Mouse (Mus musculus): ENCODE data around the gene Cntnap5b.
"Not testable (repeated sequence)": the region's sequence is repeated elsewhere in the genome, so short reads cannot be mapped to it uniquely, and the experiment has no call there.

Cntnap5b gene

DNA sequence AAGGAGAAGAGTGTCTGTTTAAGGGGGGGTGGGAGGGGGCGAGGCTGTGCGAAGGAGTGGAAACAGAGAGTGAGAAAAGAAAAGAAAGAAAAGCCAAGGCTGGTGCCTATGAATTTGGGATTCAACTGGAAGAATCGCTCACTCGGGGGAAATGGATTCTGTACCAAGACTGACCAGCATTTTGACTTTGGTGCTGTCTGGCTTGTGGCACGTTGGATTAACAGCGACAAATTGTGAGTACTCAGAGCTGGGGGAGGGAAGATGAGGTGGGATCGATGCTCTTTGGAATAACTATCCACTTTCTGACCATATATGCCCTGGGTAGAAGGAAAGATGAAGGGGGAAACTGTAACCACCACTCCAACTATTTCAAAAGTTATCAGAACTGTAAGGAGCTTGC, at the start of gene Cntnap5b:
Cntnap5b (plus strand) TSS at position 152 of the 400 bp plus-strand sequence.
- no peak for DNase-seq (ENCODE audit: inconsistent age in 2 of 2, low spot score in 1 of 2)

DNA sequence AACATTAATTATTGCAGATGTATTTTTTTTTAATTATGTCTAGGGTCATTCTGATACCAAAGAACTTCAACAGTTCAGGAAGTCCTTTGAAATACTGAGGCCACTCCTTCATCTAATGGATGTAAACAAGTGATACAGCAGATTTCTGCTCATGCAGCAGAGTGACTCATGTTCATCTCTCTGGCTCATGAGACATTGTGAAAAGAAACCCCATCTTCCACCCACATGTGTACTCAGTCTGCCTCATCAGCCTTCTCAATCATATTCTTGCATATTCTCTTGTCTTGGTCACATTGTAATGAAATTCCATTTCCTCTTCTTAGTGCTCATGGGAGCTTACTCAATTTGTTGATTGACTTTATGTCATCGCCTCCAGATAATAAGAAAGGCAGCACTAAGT, 12.6 kb upstream of the Cntnap5b start:
- no peak for DNase-seq (ENCODE audit: inconsistent age in 2 of 2, low spot score in 1 of 2)

- peak; percentile 15 to 54 for DNase-seq (ENCODE audit: inconsistent age in 2 of 2, low spot score in 1 of 2)
Measured at GRCm38 (mm10) chr1:99772183-99772582, 382 bp upstream of the Cntnap5b start.

DNA sequence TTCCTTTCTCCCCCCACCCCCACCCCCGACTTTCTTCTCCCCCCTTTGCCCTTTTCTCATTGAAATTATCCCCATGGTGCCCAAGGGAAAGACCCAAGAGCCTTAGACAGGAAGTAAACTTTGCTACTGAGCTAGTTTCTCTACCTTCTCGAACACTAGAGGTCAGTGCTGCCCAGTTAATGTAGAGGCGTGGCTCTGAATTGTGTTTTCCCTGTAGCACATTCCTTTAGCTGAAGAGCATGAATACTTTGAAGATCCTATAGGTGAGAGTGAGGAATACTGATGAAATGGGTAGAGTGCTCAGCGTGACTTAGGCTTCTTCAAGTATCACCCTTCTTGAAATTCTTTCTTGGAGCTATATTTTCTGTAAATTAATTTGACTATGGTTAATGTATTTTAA, 1.6 kb downstream of the Cntnap5b start:
- peak; percentile 3 to 48 for DNase-seq (ENCODE audit: inconsistent age in 2 of 2, low spot score in 1 of 2)

DNA sequence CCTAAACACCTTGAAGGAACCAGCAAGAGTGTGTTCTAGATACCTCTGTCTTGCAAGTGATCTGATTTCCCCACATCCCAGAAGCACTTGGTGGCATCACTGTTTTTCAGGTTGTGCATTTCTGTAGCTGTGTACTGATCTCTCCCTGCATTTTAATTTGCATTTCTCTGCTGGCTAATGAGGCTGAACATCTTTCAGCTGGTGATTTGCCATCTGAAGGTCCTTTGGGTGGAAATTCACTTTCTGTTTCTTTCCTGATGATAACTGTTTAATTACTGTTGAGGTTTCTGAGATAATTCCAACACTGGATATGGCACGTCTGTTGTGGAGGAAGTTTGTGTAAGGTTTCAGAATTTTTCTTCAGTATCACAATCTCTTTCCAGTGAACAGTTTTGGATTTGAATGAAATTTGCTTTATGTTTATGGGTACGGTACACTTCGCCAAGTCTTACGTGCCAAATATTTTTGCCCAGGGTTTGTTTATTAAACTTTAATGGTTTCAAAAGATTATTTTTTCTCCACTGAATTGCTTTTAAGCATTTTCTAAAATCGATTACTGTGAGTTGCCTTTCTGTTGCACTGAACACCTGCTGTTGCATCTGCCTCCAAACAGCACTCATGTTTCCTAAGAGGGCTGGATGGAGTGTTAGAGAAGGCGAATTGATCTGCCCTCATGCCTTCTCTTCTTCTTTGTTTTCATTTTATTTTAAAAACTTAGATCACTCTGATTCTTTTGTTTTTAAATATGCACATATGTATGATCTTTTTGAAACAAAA, 41.0 kb downstream of the Cntnap5b start:
- no peak for DNase-seq (ENCODE audit: inconsistent age in 2 of 2, low spot score in 1 of 2)

- DNase-seq (ENCODE audit: inconsistent age in 2 of 2, low spot score in 1 of 2) = no peak
Measured at GRCm38 (mm10) chr1:99872344-99872743, 99.8 kb downstream of the Cntnap5b start.

DNA sequence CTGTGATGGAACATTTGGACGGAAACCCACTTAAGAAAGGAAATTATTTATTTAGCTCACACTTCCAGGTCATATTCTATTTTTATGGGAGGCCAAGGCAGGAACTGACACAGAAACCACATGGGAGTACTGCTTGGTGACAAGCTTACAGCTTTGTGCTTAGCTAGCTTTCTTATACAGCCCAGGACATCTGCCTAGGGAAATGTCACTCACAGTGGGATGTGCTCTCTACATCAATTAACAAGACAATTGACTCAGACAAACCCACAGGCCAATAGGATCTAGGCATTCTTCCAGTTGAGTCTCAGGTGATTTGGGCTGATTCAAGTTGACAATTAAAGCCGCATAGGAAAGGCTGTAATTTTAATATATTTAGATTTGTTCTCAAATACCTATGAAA, 135.2 kb downstream of the Cntnap5b start:
- DNase-seq (ENCODE audit: inconsistent age in 2 of 2, low spot score in 1 of 2) = no peak

DNA sequence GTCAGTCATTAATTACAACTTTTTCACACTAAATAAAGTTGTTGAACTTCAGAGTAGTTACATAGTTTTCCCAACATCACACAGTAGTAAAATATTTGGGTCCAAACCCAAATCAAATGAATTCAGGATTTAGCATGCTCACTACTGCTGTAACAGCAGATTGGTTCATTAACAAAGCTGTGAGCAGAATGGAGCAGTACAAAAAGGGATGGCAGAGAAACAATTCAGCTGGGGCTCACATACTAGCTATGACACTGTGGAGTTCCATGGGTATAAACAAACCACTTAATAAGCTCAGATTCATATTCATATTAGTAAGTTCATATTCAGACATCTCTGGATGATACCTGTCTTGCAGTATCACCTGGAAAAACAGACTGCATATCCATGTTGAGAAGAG, 170.9 kb downstream of the Cntnap5b start:
- DNase-seq (ENCODE audit: inconsistent age in 2 of 2, low spot score in 1 of 2) = no peak

DNA sequence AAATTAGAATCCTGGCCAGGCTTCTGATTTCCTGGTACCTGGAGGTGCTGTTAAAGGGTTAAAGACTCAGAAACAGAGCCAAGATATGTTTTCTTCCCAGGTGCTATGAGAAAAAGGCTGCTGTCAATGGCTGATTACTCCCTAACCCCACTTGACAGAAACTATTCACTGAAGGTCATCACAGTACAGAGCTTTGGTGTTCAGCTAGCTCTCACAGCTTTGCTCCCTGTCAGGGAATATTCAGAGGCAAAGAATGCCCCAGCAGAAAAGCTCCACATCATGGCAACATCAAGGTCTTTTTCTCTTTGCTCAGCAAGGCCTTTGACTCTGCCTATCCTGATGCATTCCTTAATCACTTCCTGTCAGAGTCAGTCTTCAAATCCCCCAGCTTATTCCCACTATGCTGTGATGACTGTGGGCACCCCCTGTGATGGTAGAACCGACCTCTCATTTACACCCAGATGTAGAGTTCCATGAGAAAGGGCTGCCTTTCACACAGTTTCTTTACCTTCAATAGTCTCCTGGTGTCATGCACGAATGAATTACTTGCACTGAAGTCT, 186.9 kb downstream of the Cntnap5b start:
- DNase-seq (ENCODE audit: inconsistent age in 2 of 2, low spot score in 1 of 2) = peak in 1 of 2 experiments; percentile 14

DNA sequence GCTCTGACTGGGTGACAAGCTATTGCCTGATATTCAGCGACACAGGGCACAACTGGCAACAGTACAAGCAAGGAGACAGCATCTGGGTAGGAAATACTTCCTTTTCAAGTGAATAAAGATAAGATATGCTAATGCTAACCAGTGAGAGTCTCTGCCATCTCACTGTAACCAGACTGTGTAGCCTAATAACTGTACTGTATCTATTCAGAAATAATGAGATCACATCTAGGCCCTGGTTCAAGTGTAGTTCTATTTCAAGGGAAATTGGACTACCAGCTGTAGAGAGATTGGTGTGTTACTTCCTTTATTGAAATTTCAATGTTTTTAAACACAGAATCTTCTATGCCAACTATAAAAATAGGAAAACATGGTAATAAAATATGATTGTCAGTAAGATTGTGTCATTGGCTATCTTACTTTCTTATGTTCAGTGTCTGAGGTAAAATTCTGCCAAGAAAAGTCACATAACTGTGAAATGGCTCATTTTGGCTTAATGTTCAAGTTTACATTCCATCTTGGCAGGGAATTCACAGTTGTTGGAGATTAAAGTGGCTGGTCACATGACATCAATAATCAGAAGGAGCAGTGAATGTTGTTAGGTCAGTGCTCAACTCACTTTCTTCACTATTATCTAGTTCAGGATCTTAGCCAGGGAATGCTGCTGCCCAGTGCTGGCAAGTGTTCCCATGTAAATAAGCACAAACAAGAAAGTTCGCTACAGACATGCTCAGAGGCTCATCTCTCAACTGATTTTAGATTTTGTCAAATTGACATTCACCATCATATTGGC, 194.9 kb downstream of the Cntnap5b start:
- DNase-seq (ENCODE audit: inconsistent age in 2 of 2, low spot score in 1 of 2) = no peak

DNA sequence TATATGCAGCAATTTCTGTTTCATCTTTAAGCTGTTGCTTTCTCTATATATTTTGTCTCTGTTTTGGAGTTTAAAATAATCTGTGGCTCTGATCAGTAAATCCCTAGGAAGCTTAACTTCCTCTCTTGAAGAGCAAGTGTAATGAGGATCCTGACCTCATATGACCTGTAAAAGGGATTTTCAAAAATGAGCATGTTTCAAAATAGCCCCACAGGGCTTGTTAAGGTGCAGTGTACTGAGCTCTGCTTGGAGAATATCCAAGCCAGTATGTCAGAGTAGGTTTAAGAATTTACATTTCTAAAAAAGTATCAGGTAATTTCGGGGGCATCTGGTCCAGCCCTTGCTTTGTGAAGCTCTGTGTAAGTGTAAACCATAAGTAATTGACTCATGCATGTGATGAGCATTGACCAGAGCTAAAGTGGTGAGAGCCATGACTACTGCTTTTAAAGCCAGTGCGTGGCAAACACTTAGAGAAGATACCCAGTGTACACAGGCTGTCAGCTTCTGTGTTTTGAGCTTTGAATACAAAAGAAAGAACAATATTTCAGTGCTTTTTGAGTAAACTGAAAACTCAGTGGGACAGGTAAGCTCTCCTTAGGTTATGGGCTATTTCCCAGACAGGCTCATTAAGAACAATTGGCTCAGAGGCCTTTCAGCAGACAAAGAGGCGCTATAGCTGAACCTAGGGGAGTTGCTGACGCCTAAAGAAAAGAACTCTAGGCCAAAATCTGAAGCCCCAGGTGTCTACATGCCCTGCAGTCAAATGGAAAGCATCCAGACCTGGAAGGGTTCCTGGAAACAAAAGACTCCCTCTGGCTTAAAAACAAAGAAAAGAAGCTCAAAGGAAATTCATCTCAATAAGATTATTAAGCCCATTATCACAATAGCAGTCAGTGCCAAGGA, 197.9 kb downstream of the Cntnap5b start:
- DNase-seq (ENCODE audit: inconsistent age in 2 of 2, low spot score in 1 of 2) = no peak

GRCm38 (mm10) chr1:100001226-100001625, 228.7 kb downstream of the Cntnap5b start:
- not testable (repeated sequence) for DNase-seq (ENCODE audit: inconsistent age in 2 of 2, low spot score in 1 of 2)

- DNase-seq (ENCODE audit: inconsistent age in 2 of 2, low spot score in 1 of 2) = no peak
Measured at GRCm38 (mm10) chr1:100006021-100006745, 233.6 kb downstream of the Cntnap5b start.

GRCm38 (mm10) chr1:100041808-100042207, 269.2 kb downstream of the Cntnap5b start:
- no peak for DNase-seq (ENCODE audit: inconsistent age in 2 of 2, low spot score in 1 of 2)

- DNase-seq (ENCODE audit: inconsistent age in 2 of 2, low spot score in 1 of 2) = no peak
Measured at GRCm38 (mm10) chr1:100079812-100080211, 307.2 kb downstream of the Cntnap5b start.

GRCm38 (mm10) chr1:100100516-100100915, 328.0 kb downstream of the Cntnap5b start:
- peak in 1 of 2 experiments; percentile 29 for DNase-seq (ENCODE audit: inconsistent age in 2 of 2, low spot score in 1 of 2)

GRCm38 (mm10) chr1:100101017-100101416, 328.5 kb downstream of the Cntnap5b start:
- DNase-seq (ENCODE audit: inconsistent age in 2 of 2, low spot score in 1 of 2) = peak; percentile 3 to 46

GRCm38 (mm10) chr1:100104343-100104742, 331.8 kb downstream of the Cntnap5b start:
- no peak for DNase-seq (ENCODE audit: inconsistent age in 2 of 2, low spot score in 1 of 2)

DNA sequence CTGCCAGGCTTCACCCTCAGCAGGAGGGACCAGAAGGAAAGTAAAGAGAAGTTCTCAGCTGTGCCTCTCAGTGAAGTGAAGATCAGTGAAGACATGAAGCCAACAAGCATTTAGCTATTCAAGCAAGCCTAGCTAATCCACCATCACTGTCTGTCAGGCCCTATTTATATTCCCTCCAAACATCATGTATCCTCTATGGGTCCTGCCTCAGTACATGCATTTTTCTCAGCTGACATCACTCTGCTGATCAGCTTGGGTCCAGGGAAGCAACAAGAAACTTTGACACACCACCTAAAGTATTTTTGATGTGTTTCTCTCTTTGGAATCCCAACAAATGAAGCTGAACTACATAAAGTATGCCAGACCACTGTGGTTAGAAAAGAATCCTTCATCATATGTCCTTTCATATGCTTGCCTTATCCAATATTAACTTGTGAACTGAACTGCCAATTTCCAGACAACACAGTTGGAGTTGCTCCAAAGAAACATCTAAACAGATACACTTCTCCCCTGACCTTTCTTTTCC, 349.9 kb downstream of the Cntnap5b start:
- no peak for DNase-seq (ENCODE audit: inconsistent age in 2 of 2, low spot score in 1 of 2)

Data from adrenal gland, adult (tissue).